Comparison of ENCODE assay signal across 16 mouse cellular contexts in genomic region chr4:97953886-97954285, GRCm38 (mm10).
DNase-seq lines count a peak whose midpoint lies in the region; ATAC-seq and TF ChIP-seq lines count a peak whose summit lies in the region.
"Had no signal": no experiment of that assay in that cellular context is flagged by ENCODE, and none has a peak within 500 bp of the region (broad histone marks: within the 10 kb centered on the region; RNA-seq: fewer than 3 reads in every experiment).

No protein-coding gene starts in this region.

- no peaks in the 10 kb centered on the region for H3K9me3 ChIP-seq in embryonic facial prominence, embryonic 12.5 days
- H3K9me3 ChIP-seq in embryonic facial prominence, embryonic 10.5 days, result no peaks in the 10 kb centered on the region
- H3K9me3 ChIP-seq in hindbrain, postnatal 0 days (ENCODE audit: low read length), result no peaks in the 10 kb centered on the region
- H3K9me3 ChIP-seq: liver, embryonic 12.5 days had no signal

- 46% methylated on average over 11 of the region's 11 CpGs for WGBS in embryonic facial prominence, embryonic 12.5 days
- 74% methylated on average over 11 of the region's 11 CpGs for WGBS in embryonic facial prominence, embryonic 10.5 days
- WGBS in hindbrain, postnatal 0 days, result 31% methylated on average over 11 of the region's 11 CpGs

- no peak overlapping the region for H3K4me3 ChIP-seq in embryonic facial prominence, embryonic 12.5 days
- no peak overlapping the region for H3K4me3 ChIP-seq in embryonic facial prominence, embryonic 10.5 days
- H3K4me3 ChIP-seq in layer of hippocampus, adult 2 months, result peak overlapping the region; percentile 17
- no peak overlapping the region for H3K4me3 ChIP-seq in hindbrain, postnatal 0 days (ENCODE audit: low read length)
- H3K4me3 ChIP-seq: liver, embryonic 12.5 days had no signal

- no peaks in the 10 kb centered on the region for H3K27me3 ChIP-seq in embryonic facial prominence, embryonic 12.5 days
- no peaks in the 10 kb centered on the region for H3K27me3 ChIP-seq in embryonic facial prominence, embryonic 10.5 days (replicated peaks; ENCODE audit: low read depth, poor library complexity, severe bottlenecking)
- H3K27me3 ChIP-seq in hindbrain, postnatal 0 days (ENCODE audit: insufficient read depth, low read length), result no peaks in the 10 kb centered on the region
- H3K27me3 ChIP-seq: liver, embryonic 12.5 days had no signal

- no peak for ATAC-seq in embryonic facial prominence, embryonic 12.5 days (ENCODE audit: insufficient number of reproducible peaks, insufficient read depth, low FRiP score, low TSS enrichment)
- ATAC-seq in hindbrain, postnatal 0 days, result peak; percentile 58
- ATAC-seq: intestine, postnatal 0 days; liver, embryonic 12.5 days; lung, postnatal 0 days had no signal

- DNase-seq in embryonic facial prominence, embryonic 10.5 days (ENCODE audit: low spot score), result no peak
- DNase-seq in layer of hippocampus, adult 2 months (ENCODE audit: low spot score in 2 of 2), result no peak
- no peak for DNase-seq in layer of hippocampus, adult 9-11 months
- peak; percentile 48 for DNase-seq in cerebellum, adult 8-10 months
- DNase-seq in hindbrain, postnatal 0 days (ENCODE audit: low spot score), result peak; percentile 70
- DNase-seq in lung, postnatal 4 days, result no peak
- DNase-seq in natural killer cell, adult 2 months (ENCODE audit: low spot score in 2 of 2), result no peak
- DNase-seq: gastrocnemius, postnatal 36 days; heart, postnatal 14 days; kidney, postnatal 36 days; right cerebral cortex, postnatal 4 days; thymus, postnatal 14 days had no signal

- no peak overlapping the region for H3K4me2 ChIP-seq in embryonic facial prominence, embryonic 12.5 days (replicated peaks)
- H3K4me2 ChIP-seq in hindbrain, postnatal 0 days (ENCODE audit: low read depth, low read length), result peak overlapping the region; percentile 44
- H3K4me2 ChIP-seq: liver, embryonic 12.5 days had no signal

- H3K9ac ChIP-seq in embryonic facial prominence, embryonic 12.5 days, result no peak overlapping the region
- 0 out of 2 replicates have a peak overlapping the region, but pooled peaks have one; percentile 21 for H3K9ac ChIP-seq in hindbrain, postnatal 0 days (replicated peaks; ENCODE audit: low read length)
- H3K9ac ChIP-seq: liver, embryonic 12.5 days had no signal

- H3K36me3 ChIP-seq in embryonic facial prominence, embryonic 12.5 days, result 0 out of 2 replicates have a peak, but pooled peaks cover 3% of the 10 kb centered on the region
- H3K36me3 ChIP-seq in embryonic facial prominence, embryonic 10.5 days (replicated peaks), result no peaks in the 10 kb centered on the region
- H3K36me3 ChIP-seq in hindbrain, postnatal 0 days (ENCODE audit: insufficient read depth, low read length), result no peaks in the 10 kb centered on the region
- H3K36me3 ChIP-seq: liver, embryonic 12.5 days had no signal

- 0 out of 2 replicates have a peak overlapping the region, but pooled peaks have one; percentile 11 for H3K27ac ChIP-seq in embryonic facial prominence, embryonic 12.5 days
- no peak overlapping the region for H3K27ac ChIP-seq in embryonic facial prominence, embryonic 10.5 days (replicated peaks)
- H3K27ac ChIP-seq in layer of hippocampus, adult 2 months, result peak overlapping the region; percentile 60
- peak overlapping the region; percentile 71; the same call in 1 of the 2 replicates for H3K27ac ChIP-seq in hindbrain, postnatal 0 days
- H3K27ac ChIP-seq: liver, embryonic 12.5 days had no signal

- H3K4me1 ChIP-seq in embryonic facial prominence, embryonic 12.5 days, result peaks cover 10% of the 10 kb centered on the region; the same call in 1 of the 2 replicates
- no peaks in the 10 kb centered on the region; the same call in 1 of the 2 replicates for H3K4me1 ChIP-seq in embryonic facial prominence, embryonic 10.5 days
- peaks cover 3% of the 10 kb centered on the region for H3K4me1 ChIP-seq in hindbrain, postnatal 0 days (ENCODE audit: insufficient read depth, low read length)
- H3K4me1 ChIP-seq: liver, embryonic 12.5 days had no signal

- no peak for TF ChIP-seq CTCF in layer of hippocampus, adult 2 months (conservative IDR thresholded peaks at IDR 0.05)
- TF ChIP-seq CTCF in hindbrain, postnatal 0 days (IDR thresholded peaks at IDR 0.05; ENCODE audit: low read depth), result peak; percentile 29

Comparison
In these comparisons a context has a peak if more than half of its experiments do, and no peak if none do; other contexts are left out.
1. DNase-seq: peak in cerebellum, adult 8-10 months (single experiment) and hindbrain, postnatal 0 days (single experiment); none in embryonic facial prominence, embryonic 10.5 days (single experiment), layer of hippocampus, adult 2 months (0 of 2), layer of hippocampus, adult 9-11 months (single experiment), lung, postnatal 4 days (0 of 2) and natural killer cell, adult 2 months (0 of 2).